Mouse (Mus musculus): Measurements from ENCODE around the gene Slc9a1.

Gene Slc9a1

GRCm38 (mm10) chr4:133435921-133436320 lies 66.4 kb downstream of the Slc9a1 start:
- CTCF ChIA-PET: interaction anchor here (0.7 to 1.3 kb wide), 3 partner anchors 10 to 15 kb away, joined by 4 to 12 read pairs (median 5); no protein-coding TSS in a partner anchor

GRCm38 (mm10) chr4:133439460-133440376 lies 70.2 kb downstream of the Slc9a1 start:
- CTCF ChIA-PET: interaction anchor here (0.5 kb wide), 1 partner anchor 1274 kb away, joined by 18 read pairs; no protein-coding TSS in a partner anchor

DNA sequence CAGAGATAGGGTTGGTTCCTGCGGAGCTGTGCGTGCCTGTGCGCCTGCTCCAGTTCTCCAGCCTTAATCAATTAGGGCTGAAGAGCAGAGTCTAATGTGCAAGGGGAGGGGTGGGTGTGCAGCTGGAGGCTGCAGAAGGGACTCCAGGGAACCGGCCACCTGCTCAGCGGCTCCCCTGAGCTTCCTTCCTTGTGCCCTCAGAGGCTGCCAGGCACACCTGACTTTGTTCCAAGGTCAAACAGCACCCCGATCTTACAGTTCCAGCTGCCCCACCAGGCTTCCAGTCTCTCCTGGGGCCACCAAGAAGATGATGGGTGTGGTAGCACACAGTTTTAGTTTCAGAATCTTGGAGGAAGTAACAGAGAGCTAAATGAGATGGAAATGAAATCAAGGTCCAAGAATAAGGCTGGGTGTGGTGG lies 70.9 kb downstream of the Slc9a1 start:
- CTCF ChIA-PET: interaction anchor here (0.5 kb wide), 1 partner anchor 1275 kb away, joined by 18 read pairs; no protein-coding TSS in a partner anchor

DNA sequence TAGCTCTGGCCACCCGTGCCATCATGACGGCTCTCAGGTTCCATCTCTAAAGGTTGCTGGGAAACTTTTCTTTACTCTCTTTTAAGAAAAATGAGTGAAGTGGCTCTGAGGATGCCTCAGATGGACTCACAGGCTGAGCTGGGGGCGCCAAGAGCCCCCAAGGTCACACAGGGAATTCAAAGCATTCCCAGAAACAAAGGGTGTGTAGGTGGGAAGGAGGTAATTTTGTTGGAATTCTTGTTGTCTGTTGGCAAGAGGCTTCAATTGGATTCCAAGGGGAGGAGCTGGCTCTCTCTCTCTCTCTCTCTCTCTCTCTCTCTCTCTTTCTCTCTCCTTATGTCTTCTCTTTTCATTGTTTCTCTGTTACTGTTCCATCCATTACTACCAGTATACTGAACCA lies 72.7 kb downstream of the Slc9a1 start:
- CTCF ChIA-PET: interaction anchor here (1.1 kb wide), 1 partner anchor 18 kb away, joined by 3 read pairs; no protein-coding TSS in a partner anchor

GRCm38 (mm10) chr4:133443085-133443484 lies 73.6 kb downstream of the Slc9a1 start:
- CTCF ChIA-PET: interaction anchor here (1.1 kb wide), 1 partner anchor 19 kb away, joined by 3 read pairs; no protein-coding TSS in a partner anchor

GRCm38 (mm10) chr4:133445727-133446126 lies 76.2 kb downstream of the Slc9a1 start:
- CTCF ChIA-PET: no interaction called here

DNA sequence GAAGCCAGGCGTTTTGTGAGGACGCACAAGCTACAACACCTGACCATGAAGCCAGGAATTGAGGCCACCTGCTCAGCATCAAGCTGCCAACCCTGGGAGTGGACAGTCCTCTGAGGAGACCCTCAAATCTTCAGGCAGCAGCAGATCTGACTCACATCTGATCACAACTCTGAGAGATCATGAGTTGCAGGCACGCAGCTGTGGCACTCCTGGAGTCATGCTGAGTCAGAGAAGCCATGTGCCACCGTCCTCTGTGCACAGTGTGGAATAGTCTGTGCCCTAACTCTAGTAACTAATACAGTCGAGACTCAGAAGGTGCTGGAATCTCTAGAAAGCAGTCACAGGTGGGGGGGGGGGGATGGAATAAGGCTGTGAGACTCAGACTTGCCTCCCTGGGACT lies 77.9 kb downstream of the Slc9a1 start:
- CTCF ChIA-PET: interaction anchor here (0.6 kb wide), 1 partner anchor 11 kb away, joined by 12 read pairs; no protein-coding TSS in a partner anchor

- CTCF ChIA-PET: interaction anchor here (6.1 kb wide), 1 partner anchor 24 kb away, joined by 36 read pairs; no protein-coding TSS in a partner anchor
Observed at GRCm38 (mm10) chr4:133447967-133448366, 78.5 kb downstream of the Slc9a1 start.

DNA sequence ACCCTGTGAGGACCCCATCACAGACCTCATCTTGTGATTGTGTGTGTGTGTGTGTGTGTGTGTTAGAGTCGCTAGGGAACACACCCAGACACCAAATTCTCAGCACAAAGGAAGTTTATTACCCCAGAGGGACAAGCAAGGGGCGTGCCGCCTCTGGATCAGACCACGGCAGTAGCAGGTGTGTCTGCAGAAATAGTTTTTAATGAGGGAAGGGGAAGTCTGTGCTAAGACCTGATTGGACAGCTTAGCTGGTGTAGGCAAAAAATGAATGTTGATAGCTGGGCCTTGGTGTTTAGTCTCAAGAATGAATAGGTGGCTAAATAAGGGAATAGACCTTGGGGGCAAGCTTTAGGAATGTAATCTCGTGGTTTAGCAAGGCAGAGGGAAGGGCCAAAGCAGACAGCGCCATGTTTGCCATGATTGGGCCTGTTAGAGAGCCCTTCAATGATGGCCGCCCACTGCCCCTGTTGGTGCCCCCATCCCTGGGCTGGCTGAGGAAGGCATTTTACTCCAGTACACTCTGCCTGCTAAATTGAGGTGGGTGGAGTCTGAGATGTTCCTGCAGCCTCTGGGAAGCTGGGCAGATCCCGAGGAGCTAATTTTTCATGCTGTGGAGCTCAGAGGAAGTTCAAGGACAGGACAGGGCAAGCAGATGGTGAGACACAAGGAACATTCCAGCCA lies 79.3 kb downstream of the Slc9a1 start:
- CTCF ChIA-PET: interaction anchor here (6.1 kb wide), 1 partner anchor 25 kb away, joined by 36 read pairs; no protein-coding TSS in a partner anchor

DNA sequence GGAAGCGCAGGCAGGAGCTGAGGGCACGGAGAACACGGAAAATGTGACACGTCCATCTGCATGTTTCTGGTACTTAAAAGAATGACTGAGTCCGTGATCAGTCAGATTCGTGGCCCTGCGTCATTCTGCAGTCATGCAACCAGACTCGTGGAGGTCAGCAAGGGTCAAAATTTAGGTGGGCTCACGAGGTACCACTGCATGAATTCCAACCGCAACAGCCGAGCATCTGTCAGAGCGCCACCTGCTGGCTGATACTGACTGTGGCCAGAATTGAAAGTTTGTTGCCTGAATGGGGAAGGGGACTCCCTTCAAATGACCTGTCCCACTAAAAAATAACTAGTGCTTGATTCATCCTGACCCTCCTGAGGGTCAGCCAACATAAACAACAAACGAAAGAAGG lies 80.2 kb downstream of the Slc9a1 start:
- CTCF ChIA-PET: interaction anchor here (6.1 kb wide), 1 partner anchor 26 kb away, joined by 36 read pairs; no protein-coding TSS in a partner anchor

- CTCF ChIA-PET: interaction anchor here (0.6 to 6.1 kb wide), 3 partner anchors 16 to 28 kb away, joined by 3 to 36 read pairs (median 5); no protein-coding TSS in a partner anchor
Observed at GRCm38 (mm10) chr4:133451536-133451935, 82.0 kb downstream of the Slc9a1 start.

- CTCF ChIA-PET: interaction anchor here (0.6 to 6.1 kb wide), 3 partner anchors 22 to 299 kb away, joined by 7 to 36 read pairs (median 11); no protein-coding TSS in a partner anchor
Observed at GRCm38 (mm10) chr4:133452433-133452832, 82.9 kb downstream of the Slc9a1 start.

DNA sequence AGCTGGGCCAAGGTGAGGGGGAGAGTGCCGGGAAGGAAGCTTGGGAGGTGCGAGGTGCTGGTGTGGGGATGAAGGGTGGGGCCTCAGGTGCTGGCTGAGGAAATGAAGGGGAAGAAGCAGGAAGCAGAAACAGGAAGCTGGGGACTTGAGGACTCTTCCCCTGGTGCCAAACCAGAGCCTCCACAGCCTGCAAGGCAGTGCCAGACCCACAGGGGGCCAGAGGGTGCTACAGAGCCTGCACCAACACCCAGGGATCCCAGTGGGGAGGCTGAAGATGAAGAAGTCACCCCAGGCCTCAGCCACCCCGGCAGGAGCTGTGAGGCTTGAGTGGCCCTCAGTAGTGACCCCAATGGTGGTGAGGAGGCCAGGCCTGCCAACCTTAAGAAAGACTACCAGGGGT lies 88.5 kb downstream of the Slc9a1 start:
- CTCF ChIA-PET: interaction anchor here (0.5 kb wide), 1 partner anchor 88 kb away, joined by 6 read pairs; the partner anchor contains the start of gene Slc9a1

- CTCF ChIA-PET: interaction anchor here (0.7 kb wide), 1 partner anchor 152 kb away, joined by 11 read pairs; no protein-coding TSS in a partner anchor
Observed at GRCm38 (mm10) chr4:133460006-133460405, 90.5 kb downstream of the Slc9a1 start.

- CTCF ChIA-PET: no interaction called here
Observed at GRCm38 (mm10) chr4:133460796-133461325, 91.4 kb downstream of the Slc9a1 start.

GRCm38 (mm10) chr4:133461362-133461761 lies 91.9 kb downstream of the Slc9a1 start:
- CTCF ChIA-PET: no interaction called here

- CTCF ChIA-PET: interaction anchor here (0.6 kb wide), 1 partner anchor 115 kb away, joined by 3 read pairs; no protein-coding TSS in a partner anchor
Observed at GRCm38 (mm10) chr4:133463184-133463583, 93.7 kb downstream of the Slc9a1 start.

- CTCF ChIA-PET: no interaction called here
Observed at GRCm38 (mm10) chr4:133468080-133468479, 98.6 kb downstream of the Slc9a1 start.

- CTCF ChIA-PET: interaction anchor here (0.5 to 0.7 kb wide), 2 partner anchors 18 to 213 kb away, joined by 3 to 9 read pairs; no protein-coding TSS in a partner anchor
Observed at GRCm38 (mm10) chr4:133469122-133469521, 99.6 kb downstream of the Slc9a1 start.

GRCm38 (mm10) chr4:133471135-133471821 lies 101.8 kb downstream of the Slc9a1 start:
- CTCF ChIA-PET: interaction anchor here (0.7 kb wide), 1 partner anchor 356 kb away, joined by 3 read pairs; no protein-coding TSS in a partner anchor

Measured in spleen, embryonic (tissue).